Mouse (Mus musculus): ENCODE data around the gene Frmpd4. TPM values are rescaled to one million over a fixed set of nuclear protein-coding genes. Genes with fewer than 3 reads are reported as not detected.

Gene Frmpd4
- polyA plus RNA-seq, 1 experiment from 2014 or later, result 0.91 TPM

GRCm38 (mm10) chrX:168207034-168207433, 370.0 kb downstream of the Frmpd4 start:
- Histone ChIP-seq H3K27me3 (ENCODE audit: control insufficient read depth, insufficient read depth, low read length) (no peaks in the 10 kb centered on the region), H3K27ac (ENCODE audit: low read depth, low read length) (no peak overlapping the region), H3K4me1 (ENCODE audit: control insufficient read depth, insufficient read depth, low read length) (no peaks in the 10 kb centered on the region), H3K4me3 (ENCODE audit: low read length) (no peak overlapping the region), H3K9me3 (ENCODE audit: control insufficient read depth, low read length) (no peaks in the 10 kb centered on the region), H3K9ac (ENCODE audit: low read depth, low read length) (no peak overlapping the region), H3K36me3 (ENCODE audit: control insufficient read depth, insufficient read depth, low read length) (no peaks in the 10 kb centered on the region), H3K4me2 (replicated peaks; ENCODE audit: low read depth, low read length) (no peak overlapping the region)
- 76% methylated on average over 3 of the region's 3 CpGs for WGBS
- ATAC-seq (ENCODE audit: low FRiP score, low TSS enrichment), result no peak

GRCm38 (mm10) chrX:168191944-168192343, 385.1 kb downstream of the Frmpd4 start:
- no peaks in the 10 kb centered on the region for H3K27me3 ChIP-seq (ENCODE audit: control insufficient read depth, insufficient read depth, low read length)
- whole genome bisulfite sequencing, result 48% methylated on average over 1 of the region's 1 CpGs

GRCm38 (mm10) chrX:168189563-168189962, 387.5 kb downstream of the Frmpd4 start:
- H3K36me3 ChIP-seq (ENCODE audit: control insufficient read depth, insufficient read depth, low read length), result no peaks in the 10 kb centered on the region
- H3K9me3 ChIP-seq (ENCODE audit: control insufficient read depth, low read length), result no peaks in the 10 kb centered on the region
- H3K4me3 ChIP-seq (ENCODE audit: low read length), result no peak overlapping the region
- WGBS, result 80% methylated on average over 8 of the region's 8 CpGs
- H3K9ac ChIP-seq (ENCODE audit: low read depth, low read length), result no peak overlapping the region
- H3K27me3 ChIP-seq (ENCODE audit: control insufficient read depth, insufficient read depth, low read length), result no peaks in the 10 kb centered on the region
- H3K4me1 ChIP-seq (ENCODE audit: control insufficient read depth, insufficient read depth, low read length), result no peaks in the 10 kb centered on the region
- H3K27ac ChIP-seq (ENCODE audit: low read depth, low read length), result no peak overlapping the region
- H3K4me2 ChIP-seq (replicated peaks; ENCODE audit: low read depth, low read length), result no peak overlapping the region
- ATAC-seq (ENCODE audit: low FRiP score, low TSS enrichment), result no peak

More at GRCm38 (mm10) chrX:168191944-168192343, 385.1 kb downstream of the Frmpd4 start:
- H3K4me3 ChIP-seq (ENCODE audit: low read length), result no peak overlapping the region
- no peak overlapping the region for H3K27ac ChIP-seq (ENCODE audit: low read depth, low read length)
- no peak overlapping the region for H3K4me2 ChIP-seq (replicated peaks; ENCODE audit: low read depth, low read length)
- H3K9ac ChIP-seq (ENCODE audit: low read depth, low read length), result no peak overlapping the region
- ATAC-seq (ENCODE audit: low FRiP score, low TSS enrichment), result no peak
- no peaks in the 10 kb centered on the region for H3K4me1 ChIP-seq (ENCODE audit: control insufficient read depth, insufficient read depth, low read length)
- H3K9me3 ChIP-seq (ENCODE audit: control insufficient read depth, low read length), result no peaks in the 10 kb centered on the region
- H3K36me3 ChIP-seq (ENCODE audit: control insufficient read depth, insufficient read depth, low read length), result no peaks in the 10 kb centered on the region

- no peak for ATAC-seq (ENCODE audit: low FRiP score, low TSS enrichment)
- Histone ChIP-seq H3K27me3 (ENCODE audit: control insufficient read depth, insufficient read depth, low read length) (no peaks in the 10 kb centered on the region), H3K9ac (ENCODE audit: low read depth, low read length) (no peak overlapping the region), H3K4me3 (ENCODE audit: low read length) (no peak overlapping the region), H3K9me3 (ENCODE audit: control insufficient read depth, low read length) (no peaks in the 10 kb centered on the region), H3K4me2 (replicated peaks; ENCODE audit: low read depth, low read length) (no peak overlapping the region), H3K27ac (ENCODE audit: low read depth, low read length) (no peak overlapping the region), H3K36me3 (ENCODE audit: control insufficient read depth, insufficient read depth, low read length) (no peaks in the 10 kb centered on the region), H3K4me1 (ENCODE audit: control insufficient read depth, insufficient read depth, low read length) (no peaks in the 10 kb centered on the region)
Measured at GRCm38 (mm10) chrX:168163001-168163400, 414.0 kb downstream of the Frmpd4 start.

GRCm38 (mm10) chrX:168158866-168159265, 418.2 kb downstream of the Frmpd4 start:
- H3K9me3 ChIP-seq (ENCODE audit: control insufficient read depth, low read length), result no peaks in the 10 kb centered on the region
- no peaks in the 10 kb centered on the region for H3K4me1 ChIP-seq (ENCODE audit: control insufficient read depth, insufficient read depth, low read length)
- 72% methylated on average over 3 of the region's 3 CpGs for WGBS
- ATAC-seq (ENCODE audit: low FRiP score, low TSS enrichment), result no peak
- no peak overlapping the region for H3K27ac ChIP-seq (ENCODE audit: low read depth, low read length)
- no peak overlapping the region for H3K4me3 ChIP-seq (ENCODE audit: low read length)
- H3K36me3 ChIP-seq (ENCODE audit: control insufficient read depth, insufficient read depth, low read length), result no peaks in the 10 kb centered on the region
- no peak overlapping the region for H3K9ac ChIP-seq (ENCODE audit: low read depth, low read length)
- H3K27me3 ChIP-seq (ENCODE audit: control insufficient read depth, insufficient read depth, low read length), result no peaks in the 10 kb centered on the region
- H3K4me2 ChIP-seq (replicated peaks; ENCODE audit: low read depth, low read length), result no peak overlapping the region

GRCm38 (mm10) chrX:168141051-168141450, 436.0 kb downstream of the Frmpd4 start:
- Histone ChIP-seq H3K27me3 (ENCODE audit: control insufficient read depth, insufficient read depth, low read length) (no peaks in the 10 kb centered on the region; the same call in 1 of the 2 replicates), H3K4me2 (replicated peaks; ENCODE audit: low read depth, low read length) (no peak overlapping the region), H3K9me3 (ENCODE audit: control insufficient read depth, low read length) (no peaks in the 10 kb centered on the region), H3K36me3 (ENCODE audit: control insufficient read depth, insufficient read depth, low read length) (no peaks in the 10 kb centered on the region), H3K4me1 (ENCODE audit: control insufficient read depth, insufficient read depth, low read length) (no peaks in the 10 kb centered on the region), H3K27ac (ENCODE audit: low read depth, low read length) (no peak overlapping the region), H3K9ac (ENCODE audit: low read depth, low read length) (no peak overlapping the region), H3K4me3 (ENCODE audit: low read length) (no peak overlapping the region)
- no peak for ATAC-seq (ENCODE audit: low FRiP score, low TSS enrichment)

- peak overlapping the region; percentile 65 for H3K4me2 ChIP-seq (replicated peaks; ENCODE audit: low read depth, low read length)
- H3K36me3 ChIP-seq (ENCODE audit: control insufficient read depth, insufficient read depth, low read length), result no peaks in the 10 kb centered on the region
- H3K27ac ChIP-seq (ENCODE audit: low read depth, low read length), result no peak overlapping the region
- peaks cover 16% of the 10 kb centered on the region; the same call in 1 of the 2 replicates for H3K27me3 ChIP-seq (ENCODE audit: control insufficient read depth, insufficient read depth, low read length)
- no peaks in the 10 kb centered on the region for H3K4me1 ChIP-seq (ENCODE audit: control insufficient read depth, insufficient read depth, low read length)
- peak overlapping the region; percentile 40 for H3K4me3 ChIP-seq (ENCODE audit: low read length)
- 23% methylated on average over 8 of the region's 8 CpGs for WGBS
- no peak overlapping the region for H3K9ac ChIP-seq (ENCODE audit: low read depth, low read length)
- no peak for ATAC-seq (ENCODE audit: low FRiP score, low TSS enrichment)
- H3K9me3 ChIP-seq (ENCODE audit: control insufficient read depth, low read length), result no peaks in the 10 kb centered on the region
Measured at GRCm38 (mm10) chrX:168124043-168124442, 453.0 kb downstream of the Frmpd4 start.

GRCm38 (mm10) chrX:168123589-168123965, 453.5 kb downstream of the Frmpd4 start:
- Histone ChIP-seq H3K9ac (ENCODE audit: low read depth, low read length) (0 out of 2 replicates have a peak overlapping the region, but pooled peaks have one; percentile 23), H3K9me3 (ENCODE audit: control insufficient read depth, low read length) (no peaks in the 10 kb centered on the region), H3K4me1 (ENCODE audit: control insufficient read depth, insufficient read depth, low read length) (no peaks in the 10 kb centered on the region), H3K4me2 (replicated peaks; ENCODE audit: low read depth, low read length) (peak overlapping the region; percentile 65), H3K36me3 (ENCODE audit: control insufficient read depth, insufficient read depth, low read length) (no peaks in the 10 kb centered on the region), H3K4me3 (ENCODE audit: low read length) (peak overlapping the region; percentile 40), H3K27me3 (ENCODE audit: control insufficient read depth, insufficient read depth, low read length) (peaks cover 16% of the 10 kb centered on the region; the same call in 1 of the 2 replicates), H3K27ac (ENCODE audit: low read depth, low read length) (no peak overlapping the region)
- no peak for ATAC-seq (ENCODE audit: low FRiP score, low TSS enrichment)
- 11% methylated on average over 11 of the region's 11 CpGs for WGBS

GRCm38 (mm10) chrX:168122806-168123588, 454.0 kb downstream of the Frmpd4 start:
- WGBS, result 19% methylated on average over 28 of the region's 42 CpGs
- H3K27ac ChIP-seq (ENCODE audit: low read depth, low read length), result no peak overlapping the region
- H3K27me3 ChIP-seq (ENCODE audit: control insufficient read depth, insufficient read depth, low read length), result peaks cover 16% of the 10 kb centered on the region; the same call in 1 of the 2 replicates
- H3K4me2 ChIP-seq (replicated peaks; ENCODE audit: low read depth, low read length), result peak overlapping the region; percentile 65
- H3K9me3 ChIP-seq (ENCODE audit: control insufficient read depth, low read length), result no peaks in the 10 kb centered on the region
- H3K4me1 ChIP-seq (ENCODE audit: control insufficient read depth, insufficient read depth, low read length), result no peaks in the 10 kb centered on the region
- peak overlapping the region; percentile 40 for H3K4me3 ChIP-seq (ENCODE audit: low read length)
- H3K9ac ChIP-seq (ENCODE audit: low read depth, low read length), result peak overlapping the region; percentile 23; the same call in 1 of the 2 replicates
- ATAC-seq (ENCODE audit: low FRiP score, low TSS enrichment), result peak; percentile 94
- no peaks in the 10 kb centered on the region for H3K36me3 ChIP-seq (ENCODE audit: control insufficient read depth, insufficient read depth, low read length)

Data from kidney, embryonic 14.5 days (tissue).